Mouse (Mus musculus): ENCODE data around the gene P2ry14. TPM values are rescaled to one million over a fixed set of nuclear protein-coding genes. Genes with fewer than 3 reads are reported as not detected.

P2ry14 gene
- total and polyA plus RNA-seq, 3 experiments = 0.38 TPM; not detected in 2

- no peak for DNase-seq (ENCODE audit: low spot score)
- Histone ChIP-seq H3K36me3 (replicated peaks) (no peaks in the 10 kb centered on the region), H3K9me3 (replicated peaks) (no peaks in the 10 kb centered on the region), H3K4me3 (ENCODE audit: low read depth, low read length) (no peak overlapping the region), H3K4me1 (ENCODE audit: insufficient read depth, low read depth, low read length) (no peaks in the 10 kb centered on the region), H3K27me3 (ENCODE audit: insufficient read depth, low read length) (no peaks in the 10 kb centered on the region)
- TF ChIP-seq GATA2 (IDR thresholded peaks at IDR 0.05; ENCODE audit: borderline replicate concordance, low read depth, low read length) (no peak), GATA1 (IDR thresholded peaks at IDR 0.05; ENCODE audit: borderline replicate concordance, low read length) (no peak), CTCF (IDR thresholded peaks at IDR 0.05; ENCODE audit: low read depth, low read length) (no peak), TAL1 (conservative IDR thresholded peaks at IDR 0.05; ENCODE audit: low read depth, low read length) (no peak), POLR2AphosphoS5 (IDR thresholded peaks at IDR 0.05; ENCODE audit: insufficient replicate concordance, low read depth, low read length) (no peak)
- ATAC-seq (ENCODE audit: extremely low read depth, insufficient number of reproducible peaks, low FRiP score, poor library complexity, severe bottlenecking) = no peak
Observed at GRCm38 (mm10) chr3:59131081-59131480, 22.3 kb downstream of the P2ry14 start.

- no peaks in the 10 kb centered on the region for H3K27me3 ChIP-seq (ENCODE audit: insufficient read depth, low read length)
- no peak for TF ChIP-seq GATA1 (IDR thresholded peaks at IDR 0.05; ENCODE audit: borderline replicate concordance, low read length)
- TF ChIP-seq TAL1 (conservative IDR thresholded peaks at IDR 0.05; ENCODE audit: low read depth, low read length) = no peak
- no peak for TF ChIP-seq CTCF (IDR thresholded peaks at IDR 0.05; ENCODE audit: low read depth, low read length)
- no peak for TF ChIP-seq GATA2 (IDR thresholded peaks at IDR 0.05; ENCODE audit: borderline replicate concordance, low read depth, low read length)
- no peak for TF ChIP-seq POLR2AphosphoS5 (IDR thresholded peaks at IDR 0.05; ENCODE audit: insufficient replicate concordance, low read depth, low read length)
- DNase-seq (ENCODE audit: low spot score) (no peak), ATAC-seq (ENCODE audit: extremely low read depth, insufficient number of reproducible peaks, low FRiP score, poor library complexity, severe bottlenecking) (no peak)
- H3K9me3 ChIP-seq (replicated peaks) = no peaks in the 10 kb centered on the region
- H3K36me3 ChIP-seq (replicated peaks) = no peaks in the 10 kb centered on the region
- H3K4me3 ChIP-seq (ENCODE audit: low read depth, low read length) = no peak overlapping the region
- H3K4me1 ChIP-seq (ENCODE audit: insufficient read depth, low read depth, low read length) = no peaks in the 10 kb centered on the region
Observed at GRCm38 (mm10) chr3:59130431-59130830, 23.0 kb downstream of the P2ry14 start.

- no peaks in the 10 kb centered on the region for H3K9me3 ChIP-seq (replicated peaks)
- no peak overlapping the region for H3K4me3 ChIP-seq (ENCODE audit: low read depth, low read length)
- H3K4me1 ChIP-seq (ENCODE audit: insufficient read depth, low read depth, low read length) = no peaks in the 10 kb centered on the region
- no peaks in the 10 kb centered on the region for H3K27me3 ChIP-seq (ENCODE audit: insufficient read depth, low read length)
- ATAC-seq (ENCODE audit: extremely low read depth, insufficient number of reproducible peaks, low FRiP score, poor library complexity, severe bottlenecking) (no peak), DNase-seq (ENCODE audit: low spot score) (no peak)
- H3K36me3 ChIP-seq (replicated peaks) = no peaks in the 10 kb centered on the region
- no peak for TF ChIP-seq TAL1 (conservative IDR thresholded peaks at IDR 0.05; ENCODE audit: low read depth, low read length)
- no peak for TF ChIP-seq GATA2 (IDR thresholded peaks at IDR 0.05; ENCODE audit: borderline replicate concordance, low read depth, low read length)
- no peak for TF ChIP-seq GATA1 (IDR thresholded peaks at IDR 0.05; ENCODE audit: borderline replicate concordance, low read length)
- no peak for TF ChIP-seq POLR2AphosphoS5 (IDR thresholded peaks at IDR 0.05; ENCODE audit: insufficient replicate concordance, low read depth, low read length)
- no peak for TF ChIP-seq CTCF (IDR thresholded peaks at IDR 0.05; ENCODE audit: low read depth, low read length)
Observed at GRCm38 (mm10) chr3:59129547-59129946, 23.9 kb downstream of the P2ry14 start.

GRCm38 (mm10) chr3:59128681-59129080, 24.7 kb downstream of the P2ry14 start:
- ATAC-seq (ENCODE audit: extremely low read depth, insufficient number of reproducible peaks, low FRiP score, poor library complexity, severe bottlenecking) (no peak), DNase-seq (ENCODE audit: low spot score) (no peak)
- no peak overlapping the region for H3K4me3 ChIP-seq (ENCODE audit: low read depth, low read length)
- no peaks in the 10 kb centered on the region for H3K4me1 ChIP-seq (ENCODE audit: insufficient read depth, low read depth, low read length)
- no peaks in the 10 kb centered on the region for H3K36me3 ChIP-seq (replicated peaks)
- no peaks in the 10 kb centered on the region for H3K9me3 ChIP-seq (replicated peaks)
- H3K27me3 ChIP-seq (ENCODE audit: insufficient read depth, low read length) = no peaks in the 10 kb centered on the region
- TF ChIP-seq GATA1 (IDR thresholded peaks at IDR 0.05; ENCODE audit: borderline replicate concordance, low read length) (no peak), TAL1 (conservative IDR thresholded peaks at IDR 0.05; ENCODE audit: low read depth, low read length) (no peak), POLR2AphosphoS5 (IDR thresholded peaks at IDR 0.05; ENCODE audit: insufficient replicate concordance, low read depth, low read length) (no peak)

DNA sequence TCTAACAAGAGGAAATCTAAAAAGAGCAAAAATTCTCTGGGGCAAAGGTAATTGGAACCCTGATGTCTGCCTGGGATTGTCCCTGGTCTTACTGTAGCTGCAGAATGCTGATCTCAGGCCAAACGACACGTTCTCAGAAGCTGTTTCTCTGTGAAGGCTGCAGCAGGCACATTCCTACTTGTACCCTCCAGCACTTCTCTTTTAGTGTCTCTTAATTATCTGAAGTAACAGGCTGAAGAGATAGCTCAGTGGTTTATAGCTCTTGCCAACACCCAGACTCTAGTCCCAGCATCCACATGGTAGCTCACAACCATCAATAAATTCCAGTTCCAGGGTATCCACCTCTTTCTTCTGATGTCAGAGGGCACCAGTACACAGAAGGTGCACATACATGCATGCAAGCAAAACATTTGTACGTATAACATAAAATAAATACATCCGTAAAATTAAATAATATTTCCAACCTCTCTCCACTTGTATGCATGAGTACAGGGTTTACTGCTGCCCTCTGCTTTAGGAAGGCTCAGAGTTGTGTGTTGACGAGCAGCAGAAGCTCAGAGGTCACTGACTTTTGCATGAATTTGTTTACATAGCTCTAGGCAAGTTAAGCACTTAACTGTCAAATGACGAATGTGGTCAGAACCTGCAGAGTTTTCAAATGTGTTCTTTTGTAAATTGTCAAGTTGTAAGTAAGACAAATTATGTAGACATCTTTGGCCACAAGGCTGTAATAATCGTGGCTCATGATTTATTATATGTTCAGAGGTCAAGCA, 27.4 kb downstream of the P2ry14 start:
- Histone ChIP-seq H3K4me3 (ENCODE audit: low read depth, low read length) (no peak overlapping the region), H3K27me3 (ENCODE audit: insufficient read depth, low read length) (no peaks in the 10 kb centered on the region), H3K4me1 (ENCODE audit: insufficient read depth, low read depth, low read length) (no peaks in the 10 kb centered on the region), H3K36me3 (replicated peaks) (no peaks in the 10 kb centered on the region), H3K9me3 (replicated peaks) (no peaks in the 10 kb centered on the region)
- DNase-seq (ENCODE audit: low spot score) (no peak), ATAC-seq (ENCODE audit: extremely low read depth, insufficient number of reproducible peaks, low FRiP score, poor library complexity, severe bottlenecking) (no peak)
- TF ChIP-seq GATA1 (IDR thresholded peaks at IDR 0.05; ENCODE audit: borderline replicate concordance, low read length) (no peak), POLR2AphosphoS5 (IDR thresholded peaks at IDR 0.05; ENCODE audit: insufficient replicate concordance, low read depth, low read length) (no peak), CTCF (IDR thresholded peaks at IDR 0.05; ENCODE audit: low read depth, low read length) (no peak), TAL1 (conservative IDR thresholded peaks at IDR 0.05; ENCODE audit: low read depth, low read length) (no peak), GATA2 (IDR thresholded peaks at IDR 0.05; ENCODE audit: borderline replicate concordance, low read depth, low read length) (no peak)

- Histone ChIP-seq H3K9me3 (replicated peaks) (no peaks in the 10 kb centered on the region), H3K4me3 (ENCODE audit: low read depth, low read length) (no peak overlapping the region), H3K36me3 (replicated peaks) (no peaks in the 10 kb centered on the region), H3K27me3 (ENCODE audit: insufficient read depth, low read length) (no peaks in the 10 kb centered on the region), H3K4me1 (ENCODE audit: insufficient read depth, low read depth, low read length) (no peaks in the 10 kb centered on the region)
- no peak for DNase-seq (ENCODE audit: low spot score)
- TF ChIP-seq GATA2 (IDR thresholded peaks at IDR 0.05; ENCODE audit: borderline replicate concordance, low read depth, low read length) (no peak), CTCF (IDR thresholded peaks at IDR 0.05; ENCODE audit: low read depth, low read length) (no peak), GATA1 (IDR thresholded peaks at IDR 0.05; ENCODE audit: borderline replicate concordance, low read length) (no peak), TAL1 (conservative IDR thresholded peaks at IDR 0.05; ENCODE audit: low read depth, low read length) (no peak), POLR2AphosphoS5 (IDR thresholded peaks at IDR 0.05; ENCODE audit: insufficient replicate concordance, low read depth, low read length) (no peak)
- no peak for ATAC-seq (ENCODE audit: extremely low read depth, insufficient number of reproducible peaks, low FRiP score, poor library complexity, severe bottlenecking)
Observed at GRCm38 (mm10) chr3:59125022-59125421, 28.4 kb downstream of the P2ry14 start.

Measured in G1E (cell line).